Mouse (Mus musculus) MEL (cell line): Measurements from ENCODE around the gene Cpne2. TPM values are rescaled to one million over a fixed set of nuclear protein-coding genes. Genes with fewer than 3 reads are reported as not detected.

ENCODE experiments used
- DNase-seq: peaks from one replicate; pipeline ENCODE4 v3.0.0; 2011; ENCODE audit warnings: low read depth, low spot score
- H3K27ac ChIP-seq: 2 replicates; pipeline ENCODE4 v1.5.1; 2012; ENCODE audit warnings: low read depth, mild to moderate bottlenecking, control low read depth, low read length, moderate library complexity; ENCODE audit not compliant: control insufficient read depth
- H3K27me3 ChIP-seq, 2 experiments: fragments of 150-350 bp in 1 of 2; sonication (generic) in 1 of 2; 2 replicates each; pipeline ENCODE4 v1.6.1; 2012; ENCODE audit warnings: low read length in 2 of 2, mild to moderate bottlenecking in 2 of 2, improper control_type of control experiment in 1 of 2, moderate library complexity in 1 of 2; ENCODE audit not compliant: insufficient read depth in 2 of 2, control insufficient read depth in 1 of 2
- H3K36me3 ChIP-seq, 2 experiments: 2 replicates each; pipeline ENCODE4 v1.6.1; 2012 to 2014; ENCODE audit warnings: low read length in 2 of 2, improper control_type of control experiment in 1 of 2, inconsistent platforms in 1 of 2, mild to moderate bottlenecking in 1 of 2; ENCODE audit not compliant: insufficient read depth in 2 of 2, control insufficient read depth in 1 of 2
- H3K4me1 ChIP-seq, 2 experiments: fragments of 150-350 bp in 1 of 2; sonication (generic) in 1 of 2; 2 replicates each; pipeline ENCODE4 v1.6.1; 2012; ENCODE audit warnings: low read length in 2 of 2, improper control_type of control experiment in 1 of 2, mild to moderate bottlenecking in 1 of 2; ENCODE audit not compliant: insufficient read depth in 2 of 2, control insufficient read depth in 1 of 2
- H3K4me3 ChIP-seq, 2 experiments: fragments of 150-350 bp in 1 of 2; sonication (generic) in 1 of 2; 2 replicates each; pipeline ENCODE4 v1.5.1; 2012; ENCODE audit warnings: low read depth in 2 of 2, low read length in 2 of 2, mild to moderate bottlenecking in 2 of 2, moderate library complexity in 2 of 2, control low read depth in 1 of 2, improper control_type of control experiment in 1 of 2; ENCODE audit not compliant: control insufficient read depth in 1 of 2, insufficient read depth in 1 of 2
- H3K79me2 ChIP-seq: 2 replicates; pipeline ENCODE4 v1.6.1; 2012; ENCODE audit warnings: mild to moderate bottlenecking, low read length, moderate library complexity; ENCODE audit not compliant: control insufficient read depth, poor library complexity, insufficient read depth
- H3K9ac ChIP-seq: 2 replicates; pipeline ENCODE4 v1.6.1; 2012; ENCODE audit warnings: low read depth, mild to moderate bottlenecking, control low read depth, low read length, moderate library complexity; ENCODE audit not compliant: control insufficient read depth, poor library complexity, severe bottlenecking
- H3K9me3 ChIP-seq: fragments of 150-350 bp; sonication (generic); replicated peaks from 2 replicates; pipeline ENCODE4 v1.6.1; 2012; ENCODE audit warnings: mild to moderate bottlenecking, low read length, improper control_type of control experiment, moderate library complexity; ENCODE audit not compliant: insufficient read depth
- BHLHE40 ChIP-seq: IDR thresholded peaks from 2 replicates; pipeline ENCODE4 v1.6.1; 2012; ENCODE audit warnings: low read depth, mild to moderate bottlenecking, inconsistent platforms, low read length, improper control_type of control experiment, borderline replicate concordance
- CHD1 ChIP-seq: IDR thresholded peaks from 2 replicates; pipeline ENCODE4 v1.6.1; 2012; ENCODE audit warnings: low read depth, mild to moderate bottlenecking, inconsistent platforms, low read length, improper control_type of control experiment
- E2F4 ChIP-seq: IDR thresholded peaks from 2 replicates; pipeline ENCODE4 v1.6.1; 2011; ENCODE audit warnings: low read depth, low read length, improper control_type of control experiment, borderline replicate concordance
- EP300 ChIP-seq, 2 experiments: IDR thresholded peaks; 2 replicates each; pipeline ENCODE4 v1.6.1; 2011; ENCODE audit warnings: improper control_type of control experiment in 2 of 2, low read length in 2 of 2, low read depth in 1 of 2, mild to moderate bottlenecking in 1 of 2
- GATA1 ChIP-seq: IDR thresholded peaks from 2 replicates; pipeline ENCODE4 v1.6.1; 2011; ENCODE audit warnings: low read depth, low read length, improper control_type of control experiment
- JUND ChIP-seq: IDR thresholded peaks from 2 replicates; pipeline ENCODE4 v1.6.1; 2011; ENCODE audit warnings: low read depth, mild to moderate bottlenecking, improper control_type of control experiment, low read length
- MYC ChIP-seq: IDR thresholded peaks from 2 replicates; pipeline ENCODE4 v1.6.1; 2011; ENCODE audit warnings: low read depth, mild to moderate bottlenecking, low read length, improper control_type of control experiment, moderate library complexity
- NELFE ChIP-seq: IDR thresholded peaks from 2 replicates; pipeline ENCODE4 v1.6.1; 2011; ENCODE audit warnings: low read depth, low read length, improper control_type of control experiment
- NRF1 ChIP-seq: IDR thresholded peaks from 2 replicates; pipeline ENCODE4 v1.6.1; 2014; ENCODE audit warnings: low read depth, mild to moderate bottlenecking, inconsistent platforms, low read length, improper control_type of control experiment, moderate library complexity; ENCODE audit not compliant: poor library complexity, insufficient read depth, severe bottlenecking
- POLR2A ChIP-seq, 2 experiments: IDR thresholded peaks; 2 replicates each; pipeline ENCODE4 v1.6.1; 2011 to 2012; ENCODE audit warnings: low read length in 2 of 2, mild to moderate bottlenecking in 2 of 2, control low read depth in 1 of 2, improper control_type of control experiment in 1 of 2, low read depth in 1 of 2, moderate library complexity in 1 of 2; ENCODE audit not compliant: control insufficient read depth in 1 of 2, insufficient read depth in 1 of 2, poor library complexity in 1 of 2
- SIN3A ChIP-seq: IDR thresholded peaks from 2 replicates; pipeline ENCODE4 v1.6.1; 2012; ENCODE audit warnings: low read length, improper control_type of control experiment, inconsistent platforms
- SMC3 ChIP-seq: IDR thresholded peaks from 2 replicates; pipeline ENCODE4 v1.6.1; 2011; ENCODE audit warnings: low read depth, low read length, improper control_type of control experiment
- TAL1 ChIP-seq: IDR thresholded peaks from 2 replicates; pipeline ENCODE4 v1.6.1; 2012; ENCODE audit warnings: mild to moderate bottlenecking, inconsistent platforms, low read length, moderate library complexity, mixed read lengths
- TBP ChIP-seq: IDR thresholded peaks from 2 replicates; pipeline ENCODE4 v1.8.0; 2011; ENCODE audit warnings: low read depth, low read length, improper control_type of control experiment
- TCF12 ChIP-seq: IDR thresholded peaks from 2 replicates; pipeline ENCODE4 v1.6.1; 2014; ENCODE audit warnings: low read depth, mild to moderate bottlenecking, inconsistent platforms, low read length, improper control_type of control experiment, moderate library complexity
- UBTF ChIP-seq: IDR thresholded peaks from 2 replicates; pipeline ENCODE4 v1.6.1; 2012; ENCODE audit warnings: low read depth, mild to moderate bottlenecking, inconsistent platforms, low read length, improper control_type of control experiment, moderate library complexity, borderline replicate concordance; ENCODE audit not compliant: insufficient read depth
- ZC3H11A ChIP-seq: IDR thresholded peaks from 2 replicates; pipeline ENCODE4 v1.6.1; 2012; ENCODE audit warnings: low read depth, mild to moderate bottlenecking, inconsistent platforms, low read length, improper control_type of control experiment
- ZKSCAN1 ChIP-seq: IDR thresholded peaks from 2 replicates; pipeline ENCODE4 v1.6.1; 2012; ENCODE audit warnings: low read depth, mild to moderate bottlenecking, inconsistent platforms, low read length, improper control_type of control experiment, moderate library complexity
- ZNF384 ChIP-seq: IDR thresholded peaks from 2 replicates; pipeline ENCODE4 v1.6.1; 2012; ENCODE audit warnings: low read depth, mild to moderate bottlenecking, inconsistent platforms, low read length, improper control_type of control experiment
- polyA plus RNA-seq, 2 experiments: library from polyadenylated mRNA; stranded (reverse) in 1 of 2; unstranded in 1 of 2; fragments of >175 nt in 1 of 2; fragments of >200 nt in 1 of 2; gene quantifications; 2 replicates each; pipeline versions ENCODE4 v1.2.1 to v1.2.4; 2012; ENCODE audit warnings: low replicate concordance in 2 of 2, low read depth in 1 of 2; ENCODE audit not compliant: insufficient read length in 2 of 2, insufficient read depth in 1 of 2, missing spikeins in 1 of 2
- total RNA-seq: library from RNA; depleted of rRNA; stranded (reverse); fragments of 300-350 nt; gene quantifications from 2 replicates; pipeline ENCODE4 v1.2.3, GENCODE M21; 2012

The Cpne2 gene
- total and polyA plus RNA-seq, 3 experiments = 19.1 to 29.7 TPM; not detected in 1

- Histone ChIP-seq H3K79me2 (no peaks in the 10 kb centered on the region; the same call in 1 of the 2 replicates), H3K27me3 (no peaks in the 10 kb centered on the region), H3K4me1 (peaks cover 6 to 14% of the 10 kb centered on the region in 2 experiments; a peak in 3 of 4 replicates), H3K9ac (no peak overlapping the region), H3K9me3 (no peaks in the 10 kb centered on the region), H3K36me3 (peaks cover 0 to 2% of the 10 kb centered on the region in 2 experiments; a peak in 1 of 4 replicates), H3K4me3 (no peak overlapping the region), H3K27ac (no peak overlapping the region)
- no peak for TF ChIP-seq ZNF384
- TF ChIP-seq SIN3A = no peak
- no peak for TF ChIP-seq GATA1
- TF ChIP-seq TCF12 = no peak
- TF ChIP-seq ZC3H11A = no peak
- no peak for TF ChIP-seq UBTF
- TF ChIP-seq TAL1 = no peak
- no peak for TF ChIP-seq JUND
- TF ChIP-seq POLR2A (IDR thresholded peaks at IDR 0.05; ENCODE audit: control insufficient read depth in 1 of 2, insufficient read depth in 1 of 2, low read depth in 1 of 2, low read length in 2 of 2, poor library complexity in 1 of 2) = no peak
- TF ChIP-seq NRF1 = no peak
- TF ChIP-seq TBP = no peak
- TF ChIP-seq EP300 (IDR thresholded peaks at IDR 0.05; ENCODE audit: low read depth in 1 of 2, low read length in 2 of 2) = no peak
- no peak for TF ChIP-seq MYC
- no peak for TF ChIP-seq SMC3
- TF ChIP-seq NELFE = no peak
- no peak for TF ChIP-seq BHLHE40
- no peak for TF ChIP-seq ZKSCAN1
- DNase-seq = no peak
Observed at GRCm38 (mm10) chr8:94534612-94535011, 1.8 kb downstream of the Cpne2 start.

DNA sequence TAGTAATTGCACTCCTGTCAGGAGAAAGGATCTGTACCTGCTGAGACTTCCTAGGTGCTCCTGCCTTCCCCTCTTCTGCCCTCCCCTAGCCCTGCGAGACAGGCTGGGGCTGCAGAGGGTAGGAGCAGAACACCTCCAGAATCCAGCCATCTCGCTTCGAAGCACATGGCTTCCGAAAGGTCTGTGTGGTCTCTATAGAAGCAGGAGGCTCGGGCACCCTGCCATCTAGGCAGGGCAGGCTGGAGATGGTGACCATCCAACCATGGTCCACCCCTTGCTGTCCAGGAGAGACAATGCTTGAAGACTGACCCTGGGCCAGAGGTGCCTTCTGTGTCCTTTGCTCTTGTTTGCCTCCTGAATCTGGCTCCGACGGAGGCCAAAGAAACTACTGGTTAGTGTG, 2.8 kb downstream of the Cpne2 start:
- Histone ChIP-seq H3K4me1 (peaks cover 10 to 16% of the 10 kb centered on the region in 2 experiments), H3K27me3 (no peaks in the 10 kb centered on the region), H3K27ac (no peak overlapping the region), H3K4me3 (no peak overlapping the region), H3K9ac (no peak overlapping the region), H3K36me3 (peaks cover 0 to 8% of the 10 kb centered on the region in 2 experiments; a peak in 2 of 4 replicates), H3K9me3 (no peaks in the 10 kb centered on the region)
- DNase-seq = no peak
- no peak for TF ChIP-seq E2F4
- TF ChIP-seq CHD1 = no peak
- TF ChIP-seq MYC = no peak
- TF ChIP-seq, all 39 proteins: peak for 0
- H3K79me2 ChIP-seq = no peaks in the 10 kb centered on the region; the same call in 1 of the 2 replicates
